Mouse (Mus musculus) olfactory bulb, adult 2 months (tissue): ENCODE measurements at regions not wholly inside any gene's neighbourhood (a gene's known extent, or its start where the extent isn't known, plus 50 kb on each side); places are given as distances from the start of the nearest gene placed in this dataset.

ENCODE experiments used
- H3K27ac ChIP-seq: fragments of 200-500 bp; 2 replicates; pipeline ENCODE4 v1.5.1; 2012; ENCODE audit warnings: low read depth, low read length; ENCODE audit not compliant: insufficient read depth
- H3K4me1 ChIP-seq: fragments of 200-500 bp; 2 replicates; pipeline ENCODE4 v1.6.1; 2012; ENCODE audit warnings: low read length; ENCODE audit not compliant: control insufficient read depth, insufficient read depth
- H3K4me3 ChIP-seq: fragments of 200-500 bp; 2 replicates; pipeline ENCODE4 v1.5.1; 2012; ENCODE audit warnings: mild to moderate bottlenecking, low read depth, low read length, moderate library complexity; ENCODE audit not compliant: insufficient read depth
- CTCF ChIP-seq: fragments of 200-500 bp; IDR thresholded peaks from 2 replicates; pipeline ENCODE4 v1.5.1; 2012; ENCODE audit warnings: low read depth, mild to moderate bottlenecking, low read length, moderate library complexity; ENCODE audit not compliant: insufficient read depth
- POLR2A ChIP-seq: fragments of 200-500 bp; IDR thresholded peaks from 2 replicates; pipeline ENCODE4 v1.6.1; 2012; ENCODE audit warnings: mild to moderate bottlenecking, low read depth, low read length, moderate library complexity; ENCODE audit not compliant: insufficient read depth
- WGBS: fragments of 180-500 bp; shearing (Covaris S2); methylation state at CpG from one replicate; pipeline ENCODE4 v1.1.7; 2018; 5-methylcytosine and 5-hydroxymethylcytosine counted together

DNA sequence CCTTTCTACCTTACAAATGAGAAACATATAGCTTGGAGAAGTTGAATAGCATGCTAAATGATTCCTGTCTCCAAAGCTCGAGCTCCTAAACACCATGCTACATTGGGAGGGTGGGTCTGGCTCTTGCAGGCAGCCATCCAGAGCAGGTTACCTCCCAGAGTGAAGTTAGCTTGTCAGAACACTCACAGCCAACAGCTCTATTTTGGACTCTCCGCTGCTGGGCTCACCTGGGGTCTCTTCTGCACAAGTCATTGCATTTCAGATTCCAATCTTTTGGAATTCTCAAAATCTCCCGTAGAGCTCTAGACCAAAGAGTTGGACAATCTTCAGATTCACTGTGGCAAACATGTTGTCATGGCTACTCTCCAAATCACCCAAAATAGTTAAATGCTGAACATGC is 142.0 kb upstream of the Hnrnpa3 start:
- H3K27ac ChIP-seq, result no peak overlapping the region
- H3K4me3 ChIP-seq, result no peak overlapping the region
- no peak for TF ChIP-seq POLR2A
- no peaks in the 10 kb centered on the region for H3K4me1 ChIP-seq
- WGBS, result 75% methylated on average over 3 of the region's 3 CpGs

DNA sequence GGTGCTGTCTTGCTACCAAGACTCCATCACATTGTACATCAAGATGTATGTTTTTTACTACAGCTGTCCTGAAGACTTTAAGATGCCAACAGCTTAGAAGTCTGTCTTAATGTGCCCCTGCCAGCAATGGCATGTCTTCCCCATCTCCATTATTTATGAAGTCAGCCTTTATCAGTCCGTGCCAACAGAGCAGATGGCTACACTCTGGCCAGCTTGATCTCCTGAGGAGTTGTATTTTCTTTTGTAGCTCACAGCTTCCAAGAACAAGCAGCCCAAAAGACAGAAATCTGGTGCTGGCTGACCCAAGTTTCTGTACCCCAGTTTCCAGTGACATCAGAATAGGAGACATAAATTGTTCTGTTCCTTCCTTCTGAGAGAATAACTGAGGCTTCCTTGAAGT is 140.5 kb upstream of the Hnrnpa3 start:
- Histone ChIP-seq H3K4me1 (no peaks in the 10 kb centered on the region), H3K4me3 (no peak overlapping the region), H3K27ac (no peak overlapping the region)
- 43% methylated on average over 1 of the region's 1 CpGs for WGBS
- TF ChIP-seq CTCF (no peak), POLR2A (no peak)

DNA sequence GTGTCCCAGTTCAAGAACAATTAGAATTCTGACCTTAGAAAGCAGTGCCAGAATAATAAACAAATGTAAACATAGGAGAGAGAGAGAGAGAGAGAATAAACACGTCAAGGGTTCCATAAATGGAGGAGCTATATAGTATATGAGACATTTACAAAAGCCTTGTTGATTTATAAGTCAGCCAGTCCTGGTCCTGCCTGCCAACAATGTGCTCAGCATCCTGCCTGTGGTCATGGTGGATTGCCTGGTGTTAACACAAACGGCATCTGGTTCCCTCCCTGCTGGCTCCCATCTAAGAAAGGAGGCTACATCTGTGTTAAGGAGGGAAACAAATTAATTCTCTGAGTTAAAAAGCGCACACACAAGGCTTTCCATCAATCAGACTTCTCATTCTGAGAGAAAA is 133.5 kb upstream of the Hnrnpa3 start:
- H3K27ac ChIP-seq, result no peak overlapping the region
- 75% methylated on average over 3 of the region's 3 CpGs for WGBS
- no peaks in the 10 kb centered on the region for H3K4me1 ChIP-seq
- no peak for TF ChIP-seq CTCF
- no peak for TF ChIP-seq POLR2A
- H3K4me3 ChIP-seq, result no peak overlapping the region

DNA sequence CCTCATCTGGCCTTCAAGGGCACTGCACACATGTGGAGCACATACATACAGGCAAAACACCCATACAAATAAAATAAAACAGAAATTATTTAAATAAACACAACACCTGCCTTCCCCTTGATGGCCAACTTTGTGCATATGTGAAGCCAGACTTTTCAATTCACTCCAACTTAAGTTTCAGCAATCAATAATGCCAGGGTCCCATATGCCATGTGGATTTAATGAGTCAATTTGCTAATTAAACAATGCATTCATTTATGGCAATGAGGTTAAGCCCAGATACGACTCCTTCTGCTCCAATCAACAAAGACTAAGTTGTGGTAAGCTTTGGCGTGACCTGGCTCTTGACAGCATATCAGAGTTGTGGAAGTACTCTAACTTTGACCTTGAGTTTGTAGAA is 130.4 kb upstream of the Hnrnpa3 start:
- Histone ChIP-seq H3K4me1 (no peaks in the 10 kb centered on the region), H3K4me3 (no peak overlapping the region), H3K27ac (no peak overlapping the region)
- 85% methylated on average over 2 of the region's 2 CpGs for WGBS
- TF ChIP-seq CTCF, result no peak

DNA sequence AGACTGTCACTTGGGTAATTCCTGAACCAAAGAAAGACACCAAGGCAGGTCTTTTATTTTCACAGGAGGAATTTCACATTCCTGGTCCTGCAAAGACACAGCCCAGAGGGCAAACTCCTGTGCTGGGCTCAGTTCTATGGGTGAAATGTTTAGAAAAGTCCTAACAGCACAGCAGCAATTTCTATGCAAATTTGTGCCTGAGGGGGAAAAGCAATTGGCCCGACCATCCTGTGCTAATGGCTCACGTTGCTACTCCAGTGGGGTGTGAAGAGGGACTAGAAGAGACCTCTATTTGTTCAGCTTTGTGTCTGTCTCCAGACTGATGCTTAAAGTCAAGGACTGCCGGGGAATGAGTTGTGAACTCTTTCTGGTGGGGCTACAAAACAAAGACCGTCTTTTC is 120.9 kb upstream of the Hnrnpa3 start:
- 41% methylated on average over 4 of the region's 4 CpGs for WGBS
- Histone ChIP-seq H3K27ac (no peak overlapping the region), H3K4me1 (no peaks in the 10 kb centered on the region), H3K4me3 (no peak overlapping the region)
- TF ChIP-seq POLR2A (no peak), CTCF (no peak)

DNA sequence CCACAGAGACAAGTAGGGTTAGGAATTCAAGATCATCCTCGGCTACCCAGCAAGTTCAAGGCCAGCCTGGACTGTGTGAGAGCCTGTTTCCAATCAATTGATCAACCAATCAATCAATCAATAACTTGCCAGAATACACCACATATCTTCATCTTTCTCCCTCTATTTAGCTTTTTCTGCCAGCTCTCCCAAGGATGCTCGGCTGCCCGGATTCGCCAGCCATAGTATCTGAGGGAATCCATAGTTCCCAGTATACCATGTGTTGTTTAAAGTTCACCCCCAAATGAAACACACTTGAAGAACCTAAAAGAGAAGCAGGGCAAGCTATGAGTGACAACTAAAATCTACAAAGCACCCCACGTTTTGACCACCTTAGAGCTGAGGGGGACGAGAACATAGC is 119.3 kb upstream of the Hnrnpa3 start:
- no peaks in the 10 kb centered on the region for H3K4me1 ChIP-seq
- 95% methylated on average over 6 of the region's 6 CpGs for WGBS
- H3K4me3 ChIP-seq, result no peak overlapping the region
- H3K27ac ChIP-seq, result no peak overlapping the region
- TF ChIP-seq POLR2A (no peak), CTCF (no peak)

DNA sequence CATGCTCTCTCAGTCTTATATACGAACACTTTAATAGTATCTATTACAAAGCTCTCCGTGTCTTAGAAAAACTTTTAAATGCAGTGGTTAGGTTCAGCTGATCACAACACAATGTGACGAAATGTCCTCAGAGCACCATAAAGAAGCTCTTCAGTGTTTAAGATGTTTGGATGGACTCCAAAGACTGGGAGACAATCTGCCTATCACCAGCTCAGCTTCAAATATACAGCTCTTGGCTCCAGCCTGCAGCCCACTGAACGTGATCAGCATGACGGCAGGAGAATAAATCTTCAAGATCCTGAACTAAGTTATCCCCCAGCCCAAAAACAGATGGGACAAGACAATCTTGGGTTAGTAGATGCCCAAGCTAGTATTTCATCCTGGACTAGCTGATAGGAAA is 116.7 kb upstream of the Hnrnpa3 start:
- no peak overlapping the region for H3K4me3 ChIP-seq
- no peak overlapping the region for H3K27ac ChIP-seq
- TF ChIP-seq CTCF (no peak), POLR2A (no peak)
- no peaks in the 10 kb centered on the region for H3K4me1 ChIP-seq
- WGBS, result 86% methylated on average over 5 of the region's 5 CpGs

DNA sequence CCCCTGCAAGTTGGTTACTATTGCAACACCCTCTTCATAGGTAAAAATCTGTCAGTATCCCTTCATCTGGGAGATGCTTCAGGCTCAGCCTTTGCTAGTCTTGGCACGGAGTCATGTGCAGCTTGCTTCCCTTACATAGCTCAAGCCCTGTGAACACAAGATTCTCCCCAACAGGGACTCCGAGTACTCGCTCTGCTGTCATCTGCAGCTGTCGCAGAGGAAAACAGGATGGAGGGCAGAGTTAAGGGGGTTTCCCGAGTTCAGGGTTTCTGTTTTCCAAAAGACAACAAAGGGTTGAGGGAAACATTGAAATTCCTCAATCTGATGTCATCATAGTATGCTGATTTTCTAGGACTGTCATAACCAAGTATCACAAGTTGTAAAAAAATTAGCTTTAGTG is 116.3 kb upstream of the Hnrnpa3 start:
- H3K27ac ChIP-seq, result no peak overlapping the region
- H3K4me1 ChIP-seq, result no peaks in the 10 kb centered on the region
- no peak for TF ChIP-seq CTCF
- no peak for TF ChIP-seq POLR2A
- 69% methylated on average over 5 of the region's 5 CpGs for WGBS
- H3K4me3 ChIP-seq, result no peak overlapping the region

DNA sequence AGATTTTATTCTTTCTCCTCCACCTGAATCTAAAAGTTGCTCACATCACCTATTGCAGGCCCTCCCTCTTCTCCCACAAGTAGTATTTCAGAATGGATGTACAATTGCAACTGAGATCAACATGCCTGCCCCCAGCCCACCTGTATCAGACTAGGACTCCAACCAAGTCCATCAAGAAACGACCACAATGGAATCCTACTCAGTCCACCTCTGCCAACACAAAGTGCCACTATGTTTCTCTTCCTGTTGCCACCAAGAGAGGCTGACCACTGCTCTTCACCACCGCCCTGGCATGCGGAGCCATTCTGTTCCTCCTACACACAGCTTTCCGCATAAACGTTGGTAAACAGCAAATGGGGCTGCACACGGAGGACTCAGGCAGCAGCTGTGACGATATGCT is 113.1 kb upstream of the Hnrnpa3 start:
- Histone ChIP-seq H3K4me3 (no peak overlapping the region), H3K27ac (no peak overlapping the region), H3K4me1 (no peaks in the 10 kb centered on the region)
- TF ChIP-seq POLR2A (no peak), CTCF (no peak)
- WGBS, result 88% methylated on average over 7 of the region's 7 CpGs

DNA sequence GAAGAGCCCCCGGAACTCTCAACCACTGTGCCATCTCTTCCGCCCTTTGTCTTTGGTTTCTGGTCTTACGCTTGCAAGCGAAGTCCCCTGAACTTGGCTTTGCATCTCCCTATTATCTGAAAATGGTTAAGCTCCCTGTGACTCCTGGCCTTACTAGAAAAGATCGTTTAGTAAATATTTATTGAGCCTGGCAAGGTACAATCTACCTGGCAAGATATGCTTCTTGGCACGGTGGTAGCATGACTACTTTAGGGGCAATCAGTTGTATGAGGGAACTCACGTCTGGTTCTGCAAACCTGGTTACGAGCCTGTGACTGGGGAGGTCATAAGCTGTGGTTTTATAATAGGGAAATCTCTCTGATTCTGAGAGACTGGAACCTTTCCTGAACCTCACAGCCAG is 103.4 kb upstream of the Hnrnpa3 start:
- H3K4me3 ChIP-seq, result no peak overlapping the region
- TF ChIP-seq CTCF (no peak), POLR2A (no peak)
- H3K4me1 ChIP-seq, result peaks cover 3% of the 10 kb centered on the region; the same call in 1 of the 2 replicates
- no peak overlapping the region for H3K27ac ChIP-seq
- 93% methylated on average over 8 of the region's 8 CpGs for WGBS

DNA sequence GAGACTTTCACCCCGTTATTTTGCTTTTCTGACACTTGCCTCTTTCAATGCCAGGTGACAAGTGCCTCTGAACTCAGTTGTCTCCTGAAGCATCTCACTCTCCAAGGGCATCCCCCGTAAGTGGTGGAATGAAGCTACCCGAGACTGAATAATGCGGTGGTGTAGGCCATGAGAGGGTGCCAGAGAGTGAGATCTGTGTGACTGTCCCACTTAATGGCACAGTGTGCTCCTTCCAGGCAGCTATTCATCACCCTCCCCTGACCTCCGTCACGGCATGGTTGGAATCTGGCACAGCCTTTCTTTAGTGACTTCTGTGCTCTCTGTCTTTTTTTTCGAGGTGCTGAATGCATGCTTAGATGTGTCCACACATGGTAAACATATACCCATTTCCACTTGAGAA is 102.3 kb upstream of the Hnrnpa3 start:
- Histone ChIP-seq H3K27ac (no peak overlapping the region), H3K4me3 (no peak overlapping the region), H3K4me1 (peaks cover 3% of the 10 kb centered on the region; the same call in 1 of the 2 replicates)
- TF ChIP-seq CTCF, result no peak
- TF ChIP-seq POLR2A, result no peak
- 64% methylated on average over 7 of the region's 7 CpGs for WGBS
